Mouse (Mus musculus) ovary, adult 18-20 months (tissue): ENCODE data around the gene Rora.
A peak's percentile ranks its signal among the peaks of the same experiment; 100 is the strongest.

ENCODE experiments used
- DNase-seq: peaks from one replicate; pipeline ENCODE4 v3.0.0; 2022; ENCODE audit warnings: low spot score, mixed read lengths

The Rora gene

DNA sequence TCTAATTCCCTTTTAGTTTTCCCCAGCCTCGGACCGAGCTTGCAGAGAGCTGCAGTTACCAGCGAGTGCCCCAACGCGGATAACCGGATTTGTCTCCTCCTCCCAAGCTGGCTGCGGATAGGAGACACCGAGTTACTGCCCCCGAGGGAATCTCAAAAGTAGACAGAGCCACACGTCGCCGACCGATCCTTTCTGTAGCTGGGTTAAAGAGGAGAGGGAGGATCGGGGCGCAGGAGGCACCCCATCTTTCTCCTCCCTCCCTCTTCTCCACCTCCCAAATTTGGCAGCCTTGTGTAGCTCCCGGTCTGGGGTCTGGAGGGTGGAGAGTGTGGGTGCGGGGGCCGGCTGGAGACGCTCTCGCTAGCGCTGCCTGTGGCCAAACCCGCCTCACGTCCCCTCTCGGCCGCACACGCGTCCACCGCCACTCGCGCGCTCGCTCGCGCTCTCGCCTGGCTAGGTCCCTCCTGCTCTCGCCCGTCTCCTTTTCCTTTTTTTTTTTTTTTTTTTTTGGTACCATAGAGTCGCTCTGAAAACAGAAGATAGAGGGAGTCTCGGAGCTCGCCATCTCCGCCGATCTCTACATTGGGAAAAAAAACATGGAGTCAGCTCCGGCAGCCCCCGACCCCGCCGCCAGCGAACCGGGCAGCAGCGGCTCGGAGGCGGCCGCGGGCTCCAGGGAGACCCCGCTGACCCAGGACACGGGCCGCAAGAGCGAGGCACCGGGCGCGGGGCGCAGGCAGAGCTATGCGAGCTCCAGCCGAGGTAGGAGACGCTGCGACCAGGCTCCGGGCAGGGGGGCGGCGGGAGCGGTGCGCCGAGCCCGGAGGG lies at the start of gene Rora:
TSS of gene Rora (plus strand) at position 576 of the 828 bp plus-strand sequence.
- peak; percentile 41 for DNase-seq

DNA sequence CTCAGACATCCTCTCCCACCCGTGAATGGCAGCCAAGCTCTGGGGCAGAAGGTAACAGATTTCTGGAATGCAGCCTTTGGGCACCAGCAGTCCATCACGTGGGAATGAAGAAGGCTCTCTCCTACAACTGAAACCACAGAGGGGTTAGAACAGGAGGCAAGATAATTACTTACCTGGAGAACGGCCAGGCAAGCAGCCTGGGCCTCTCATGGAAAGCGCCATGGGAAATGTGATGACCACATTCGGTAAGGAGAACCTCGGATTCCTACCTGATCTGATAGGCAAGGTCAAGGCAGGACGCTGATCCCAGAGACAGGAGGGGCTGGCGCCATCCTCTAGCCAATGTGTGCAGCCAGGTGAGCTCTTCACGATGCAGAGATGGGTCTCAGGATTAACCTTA lies 39.6 kb upstream of the Rora start:
- no peak for DNase-seq

DNA sequence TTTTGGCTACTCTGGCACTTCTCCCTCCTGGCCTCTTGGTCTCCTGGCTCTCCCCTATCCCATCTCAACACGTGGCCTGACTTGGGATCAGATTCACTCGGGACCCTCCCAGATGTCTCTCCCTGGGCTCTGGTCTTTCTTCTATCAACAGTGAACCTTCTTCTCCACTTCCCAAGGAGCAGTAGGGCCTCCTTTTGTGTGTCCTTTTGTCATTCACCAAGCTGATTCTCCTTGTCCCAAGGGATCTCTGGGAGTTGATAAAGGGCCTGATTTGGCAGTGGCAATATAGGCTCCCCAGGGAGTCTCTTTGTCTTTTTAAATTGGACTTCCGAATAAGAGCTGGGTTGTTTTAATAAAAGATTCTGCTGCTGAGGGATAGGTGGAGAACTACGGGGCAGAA lies 36.5 kb upstream of the Rora start:
- DNase-seq, result no peak

DNA sequence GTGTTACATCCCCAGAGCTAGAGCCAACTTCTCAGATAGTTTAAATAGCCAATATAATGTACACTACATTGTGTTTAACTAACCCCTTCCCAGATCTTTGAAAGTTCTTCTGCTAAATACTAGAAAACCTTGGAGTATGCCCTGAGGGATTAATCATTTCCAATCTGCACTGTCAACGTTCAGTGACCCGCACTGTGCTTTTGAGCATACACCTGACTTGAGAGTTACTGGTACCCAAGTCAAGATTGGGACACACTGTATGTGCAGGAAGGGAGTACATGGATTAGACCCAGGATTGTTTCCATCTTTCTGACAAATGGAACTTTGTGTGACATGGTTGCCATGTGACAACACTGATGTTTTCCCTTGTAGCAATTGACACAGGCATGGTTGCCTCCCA lies 33.5 kb upstream of the Rora start:
- no peak for DNase-seq

DNA sequence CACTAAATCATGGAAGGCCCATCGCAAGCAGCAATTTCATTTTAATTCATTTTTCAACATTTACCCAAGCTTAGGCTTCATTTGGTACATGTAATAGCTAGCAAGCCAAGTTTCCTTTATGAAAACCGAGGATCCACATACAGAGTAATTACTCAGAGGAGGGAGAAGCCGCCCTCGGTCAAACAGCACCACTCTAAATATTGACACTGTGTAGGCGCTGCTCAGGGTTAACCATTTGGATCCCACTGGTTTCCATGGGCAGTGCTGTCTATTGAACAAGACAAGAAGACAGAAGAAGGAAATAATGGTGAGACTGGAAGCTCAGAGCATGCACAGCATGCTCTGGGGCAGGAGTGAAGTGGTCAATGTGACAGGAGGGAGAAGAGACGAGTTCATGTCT lies 33.1 kb upstream of the Rora start:
- DNase-seq, result no peak

DNA sequence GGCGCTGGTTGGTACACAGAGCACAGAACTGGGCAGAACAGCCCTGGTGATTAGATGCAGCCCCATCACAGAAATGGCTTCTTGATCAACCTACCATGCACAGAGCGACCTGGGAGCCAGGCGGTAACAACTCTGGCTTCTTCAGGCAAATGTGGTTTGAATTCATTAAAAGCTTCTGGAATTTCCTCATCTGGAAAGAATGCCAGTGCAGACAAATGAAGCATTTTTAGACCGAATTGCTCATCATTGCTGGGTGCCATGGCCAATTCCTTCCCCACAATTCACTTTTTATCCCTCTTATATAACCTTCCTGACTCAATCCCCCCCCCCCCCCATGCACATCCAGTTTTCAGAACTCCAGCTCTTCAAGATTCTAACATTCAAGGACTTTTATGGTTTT lies 28.6 kb upstream of the Rora start:
- DNase-seq, result no peak

DNA sequence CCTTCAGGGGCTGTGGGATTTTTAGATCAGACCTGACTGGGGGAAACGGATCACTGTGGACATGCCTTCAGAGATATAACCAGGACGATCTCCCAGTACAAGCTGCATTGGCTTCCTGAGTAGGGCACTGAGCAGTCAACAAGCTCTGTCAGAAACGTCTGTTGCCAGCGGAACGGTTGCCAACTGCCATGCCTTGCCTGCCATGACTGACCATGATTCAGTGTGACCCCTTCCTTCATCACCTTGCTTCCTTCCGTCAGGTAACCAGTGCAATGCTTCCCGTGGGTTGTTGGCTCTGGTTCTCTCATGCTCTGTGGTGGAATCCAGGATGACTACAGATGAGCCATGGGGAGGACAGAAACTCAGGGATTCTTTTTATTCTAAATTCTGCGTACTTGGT lies 16.3 kb upstream of the Rora start:
- DNase-seq, result no peak

DNA sequence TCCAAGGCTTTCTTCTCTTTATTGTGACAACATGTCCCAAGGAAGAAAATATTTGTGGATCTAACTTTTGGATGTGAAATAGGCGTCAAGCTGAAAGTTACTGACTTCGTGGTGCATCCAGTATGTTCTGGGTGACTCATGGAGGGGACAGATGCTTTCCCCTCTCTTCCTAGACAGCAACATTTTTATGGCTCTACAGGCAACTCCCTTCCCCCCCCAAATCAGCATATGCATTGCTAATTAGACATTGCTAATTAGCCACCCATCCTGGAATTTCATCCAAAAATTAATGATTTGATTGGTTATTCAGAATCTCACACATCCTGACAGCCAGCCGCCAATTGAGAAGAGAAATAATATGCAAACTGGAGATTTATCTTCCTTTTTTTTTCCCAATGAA lies 12.5 kb upstream of the Rora start:
- DNase-seq, result no peak

DNA sequence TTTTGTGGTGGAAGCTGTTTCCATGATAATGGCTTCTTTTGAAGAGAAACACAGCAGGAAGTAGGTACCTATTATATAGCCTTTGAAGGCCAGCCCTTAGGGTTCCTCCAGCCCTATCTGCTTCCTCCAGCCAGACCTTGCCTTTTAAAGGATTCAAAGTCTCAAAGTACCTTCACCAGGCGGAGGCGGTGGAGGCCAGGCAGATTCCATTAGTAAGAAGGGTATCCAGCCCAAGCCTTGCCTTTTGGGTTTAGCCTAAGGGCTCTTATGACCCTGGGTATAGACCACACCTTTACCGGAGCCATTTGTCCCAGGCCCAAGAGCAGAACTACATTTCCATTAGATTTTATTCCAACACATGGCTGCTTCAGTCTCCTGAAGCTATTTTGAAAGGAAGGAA lies 5.5 kb upstream of the Rora start:
- DNase-seq, result no peak

DNA sequence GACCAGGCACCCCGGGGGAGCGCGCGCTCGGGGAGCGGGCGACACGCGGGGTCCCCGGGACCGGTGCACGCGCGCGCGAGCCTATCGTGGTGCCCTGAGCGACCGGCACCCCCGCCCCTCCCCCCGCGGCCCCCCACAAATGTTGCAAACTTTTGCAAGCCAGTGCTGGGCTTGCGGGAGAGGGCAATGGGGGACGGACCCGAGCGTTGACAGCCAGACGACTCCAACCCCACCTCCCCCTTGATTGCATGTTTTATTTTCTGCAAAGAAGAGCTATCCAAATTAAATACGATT lies 400 bp downstream of the Rora start:
- DNase-seq, result no peak

DNA sequence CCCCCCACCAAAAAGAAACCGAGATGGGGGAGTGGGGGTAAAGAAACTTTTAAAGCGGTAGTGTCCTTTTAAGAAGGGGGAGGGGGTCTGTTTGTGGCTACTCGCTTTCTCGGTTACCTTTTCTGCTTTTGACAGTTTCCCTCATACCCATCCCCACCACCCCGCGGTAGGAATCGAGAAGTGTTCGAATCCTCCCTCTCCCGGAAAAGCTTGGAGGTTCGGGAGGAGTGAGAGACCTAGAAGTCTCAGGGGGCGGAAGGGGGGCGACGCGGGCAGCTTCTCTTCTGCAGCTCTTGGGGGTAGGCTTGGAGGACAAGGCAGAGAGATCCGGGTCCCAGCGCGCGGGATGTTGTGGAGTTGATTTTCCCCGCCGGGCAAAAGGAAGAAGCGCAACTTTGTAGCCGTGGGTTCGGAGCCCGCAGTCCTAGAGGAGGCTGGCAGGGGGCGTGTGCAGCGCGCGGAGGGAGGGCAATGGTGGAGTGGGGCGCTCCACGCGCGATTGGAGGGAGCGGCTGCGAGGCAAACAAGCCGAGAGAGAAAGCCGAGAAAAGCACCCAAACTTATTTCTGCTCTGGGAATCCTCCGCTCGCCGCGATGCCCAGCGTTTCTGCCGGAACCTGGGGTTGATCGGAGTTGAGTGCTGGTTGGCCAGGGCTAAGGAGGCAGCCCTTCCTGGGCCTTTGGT lies 889 bp downstream of the Rora start:
- DNase-seq, result no peak

DNA sequence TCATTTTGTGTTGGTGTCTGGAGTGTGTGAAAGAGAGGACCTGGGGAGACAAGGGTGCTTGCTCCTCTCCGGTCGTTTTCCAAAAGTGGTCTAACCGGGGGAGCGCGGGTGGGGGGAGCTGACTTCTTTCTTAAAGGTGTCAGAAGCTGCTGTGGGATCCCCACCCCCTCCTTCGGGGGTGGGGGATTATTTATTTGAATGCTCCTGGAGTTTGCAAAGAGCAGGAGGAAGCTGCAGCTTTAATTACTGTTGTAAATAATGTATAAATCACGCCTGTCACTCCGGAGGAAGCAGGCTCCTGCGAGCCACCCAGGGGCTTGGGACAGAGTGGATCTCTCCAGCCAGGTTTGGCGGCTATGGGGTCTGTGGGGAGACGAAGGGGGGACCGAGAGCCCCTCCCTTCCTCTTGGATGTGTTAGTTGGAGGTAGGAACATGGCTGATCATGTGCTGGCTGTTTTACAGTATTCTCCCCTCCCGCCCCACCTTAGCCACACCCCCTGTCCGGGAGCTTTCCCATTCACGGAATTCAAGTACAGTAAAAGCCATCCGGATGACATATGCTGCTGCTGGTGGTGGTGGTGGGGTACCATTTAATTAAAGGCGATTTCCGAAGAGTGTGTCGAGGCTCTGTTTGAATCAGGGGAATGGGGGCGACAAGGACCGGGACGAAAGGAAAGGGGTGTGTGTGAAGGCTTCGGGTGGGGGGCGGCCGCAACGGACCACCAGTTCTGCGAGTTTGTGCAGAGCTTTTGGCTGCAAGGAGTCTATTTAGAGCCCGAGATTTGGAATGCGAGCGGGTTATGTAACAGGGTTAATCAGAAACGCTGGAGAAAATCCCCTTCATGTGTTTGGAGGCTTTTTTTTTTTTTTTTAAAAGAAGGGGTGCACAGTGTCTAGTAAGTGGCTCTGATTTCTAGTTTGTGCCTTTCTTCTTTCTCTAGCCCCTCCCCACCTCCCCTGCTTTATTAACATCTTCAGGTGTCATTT lies 1.7 kb downstream of the Rora start:
- peak; percentile 38 for DNase-seq

DNA sequence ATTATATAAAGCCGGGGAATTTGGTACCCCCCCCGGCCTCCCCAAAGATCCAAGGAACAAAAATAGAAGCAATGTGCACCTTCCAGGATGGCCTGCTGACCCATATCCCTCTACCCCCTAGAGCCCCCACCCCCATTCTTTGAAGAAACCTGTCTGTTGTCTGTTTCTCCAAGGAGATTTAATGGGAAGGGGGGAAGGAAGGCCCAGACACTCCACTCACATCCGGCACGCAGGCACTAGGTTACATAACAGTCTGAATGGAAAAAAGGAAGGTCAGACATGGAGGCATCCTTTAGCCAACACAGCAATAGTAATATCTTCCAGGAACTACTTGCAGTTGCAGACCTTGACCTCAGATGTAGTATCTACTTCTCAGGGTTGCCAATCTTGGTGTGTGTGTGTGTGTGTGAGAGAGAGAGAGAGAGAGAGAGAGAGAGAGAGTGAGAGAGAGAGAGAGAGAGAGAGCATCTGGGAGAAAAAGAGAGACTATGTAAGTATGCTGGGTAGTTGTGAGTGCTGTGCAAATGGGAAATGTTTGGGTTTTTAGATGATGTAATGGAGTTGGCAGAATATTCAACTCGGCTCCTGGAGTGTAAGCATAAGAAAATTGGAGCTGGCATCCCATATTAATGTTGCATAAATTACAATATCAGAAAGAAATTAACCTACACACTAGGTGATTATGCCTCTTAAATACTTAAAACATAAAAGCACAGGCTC lies 2.6 kb downstream of the Rora start:
- DNase-seq, result no peak

DNA sequence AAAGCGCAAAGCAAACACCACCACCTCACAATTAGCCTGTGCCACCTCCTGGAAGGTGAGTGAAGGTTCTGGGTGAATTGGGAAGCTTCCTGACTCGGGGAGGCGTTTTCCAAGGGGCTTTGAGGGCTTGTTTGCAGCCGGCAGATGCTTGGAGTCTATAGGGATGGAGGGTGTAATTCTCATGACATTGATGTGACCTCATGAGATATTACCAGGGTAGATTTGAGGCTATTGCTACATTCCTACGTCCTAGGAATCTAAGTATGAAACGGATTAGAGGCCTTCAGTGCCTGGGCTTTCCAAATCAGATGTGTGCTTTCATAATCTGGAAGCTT lies 3.2 kb downstream of the Rora start:
- DNase-seq, result no peak

DNA sequence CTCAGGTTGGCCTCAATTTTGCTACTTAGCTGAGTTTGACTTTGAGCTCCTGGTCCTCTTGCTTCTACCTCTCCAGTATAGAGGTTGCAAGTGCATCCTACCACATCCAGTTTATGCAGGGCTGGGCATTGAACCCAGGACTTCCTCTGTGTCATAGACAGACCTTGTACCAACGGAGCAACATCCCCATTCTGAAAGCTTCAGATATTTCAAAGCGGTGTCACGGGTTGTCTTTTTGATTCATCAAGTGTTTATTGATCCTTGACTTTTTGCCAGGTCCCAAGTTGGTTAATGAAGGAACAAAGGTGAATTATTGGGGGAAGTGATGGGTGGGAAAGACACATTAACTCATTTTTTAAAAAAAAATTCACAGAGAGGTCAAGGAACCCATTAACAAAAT lies 17.1 kb downstream of the Rora start:
- DNase-seq, result no peak

DNA sequence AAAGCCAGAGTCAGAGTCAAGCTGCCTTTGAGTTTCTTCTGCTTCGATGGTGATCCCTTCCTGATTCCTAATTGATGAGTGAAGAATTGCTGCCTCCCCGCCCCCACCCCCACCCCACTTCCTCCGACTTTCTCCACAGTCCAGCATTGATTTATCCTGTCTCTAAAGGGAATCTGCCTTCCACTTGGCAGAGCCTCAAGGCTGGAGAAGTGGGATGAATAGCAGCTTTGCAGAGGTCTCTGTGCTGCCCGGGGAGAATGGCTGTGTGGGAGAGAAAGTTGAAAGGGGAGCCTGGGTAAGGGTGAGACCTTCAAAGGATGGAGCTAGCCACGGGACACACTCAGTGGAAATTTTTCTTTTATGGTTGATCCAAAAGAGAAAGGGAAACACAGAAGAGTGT lies 18.9 kb downstream of the Rora start:
- DNase-seq, result no peak

DNA sequence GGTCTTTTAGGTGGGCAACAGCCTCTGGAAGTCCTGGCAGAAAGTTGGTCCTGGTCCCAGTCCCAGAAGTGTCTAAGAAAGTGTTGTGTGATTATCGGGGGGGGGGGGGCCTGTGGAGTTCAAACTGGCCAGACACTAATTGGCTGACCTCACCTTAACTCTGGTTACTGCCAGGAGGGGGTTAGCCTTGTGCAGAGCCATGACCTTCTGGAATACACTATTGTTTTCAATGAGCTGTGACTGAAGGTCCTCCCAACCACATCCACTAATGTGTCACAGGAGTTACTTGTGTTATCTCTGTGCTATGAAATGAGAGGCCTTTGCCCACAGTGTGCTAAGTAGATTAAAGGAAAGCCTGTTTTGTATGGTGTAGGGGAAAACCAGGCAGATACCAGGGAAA lies 19.6 kb downstream of the Rora start:
- no peak for DNase-seq

DNA sequence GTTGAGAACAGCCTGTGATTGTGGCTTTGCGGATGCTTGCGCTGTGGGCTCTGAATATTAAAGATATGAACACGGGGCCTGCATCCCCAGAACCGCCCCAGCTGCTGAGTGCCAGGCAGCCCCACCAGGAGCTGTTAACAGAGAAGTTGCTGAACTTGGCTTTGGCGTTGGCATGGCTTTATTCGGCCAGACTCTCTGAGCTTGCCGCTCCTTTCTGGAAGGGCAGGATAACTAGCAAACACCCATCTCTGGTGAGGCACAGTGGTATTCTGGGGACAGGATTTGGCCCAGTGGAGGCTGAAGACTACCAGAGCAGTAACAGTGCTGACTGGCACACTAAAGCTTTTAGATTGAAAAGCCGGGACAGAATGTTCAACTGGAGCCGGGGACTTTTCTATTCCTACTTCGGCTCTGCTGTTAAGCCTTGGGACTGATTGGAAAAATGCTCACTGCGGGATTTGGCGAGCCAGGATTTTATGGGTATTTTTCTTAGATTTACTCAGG lies 26.3 kb downstream of the Rora start:
- no peak for DNase-seq

DNA sequence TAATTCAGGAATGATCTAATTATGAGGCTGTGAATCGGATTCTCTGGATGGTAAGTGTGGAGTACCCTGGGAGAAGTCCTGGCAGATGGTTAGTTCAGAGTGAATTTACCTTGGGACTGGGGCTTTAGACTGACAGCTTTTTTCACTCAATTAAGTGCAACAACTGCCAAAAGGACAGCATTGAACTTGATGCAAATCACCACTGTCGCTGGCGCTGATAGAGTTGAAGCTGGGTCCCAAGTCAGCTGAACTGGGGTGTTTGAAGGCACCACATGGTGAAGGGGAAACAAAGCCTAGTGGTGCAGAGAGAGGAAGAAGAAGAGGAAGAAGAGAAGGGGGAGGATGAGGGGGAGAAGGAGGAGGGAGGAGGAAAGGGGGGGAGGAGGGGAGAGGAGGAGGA lies 30.4 kb downstream of the Rora start:
- no peak for DNase-seq

DNA sequence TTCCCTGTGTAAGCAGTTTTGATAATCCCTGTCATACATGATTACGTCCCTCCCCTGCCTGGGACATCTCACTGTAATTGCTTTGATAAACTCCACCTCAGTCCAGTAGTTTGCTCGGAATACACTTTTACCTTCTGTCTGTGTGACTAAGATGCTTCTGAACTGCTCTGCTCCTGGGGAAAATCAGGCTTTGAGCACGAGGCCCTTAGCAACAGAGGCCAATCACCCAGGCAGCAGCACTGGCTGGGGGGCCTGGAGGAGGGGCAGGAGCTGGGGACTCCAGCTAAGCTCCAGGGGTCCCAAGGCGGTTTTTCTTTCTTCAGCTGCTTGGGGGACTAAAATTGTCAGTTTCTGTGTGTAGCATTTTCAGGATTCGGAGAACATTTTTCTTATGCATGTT lies 32.0 kb downstream of the Rora start:
- DNase-seq, result no peak

DNA sequence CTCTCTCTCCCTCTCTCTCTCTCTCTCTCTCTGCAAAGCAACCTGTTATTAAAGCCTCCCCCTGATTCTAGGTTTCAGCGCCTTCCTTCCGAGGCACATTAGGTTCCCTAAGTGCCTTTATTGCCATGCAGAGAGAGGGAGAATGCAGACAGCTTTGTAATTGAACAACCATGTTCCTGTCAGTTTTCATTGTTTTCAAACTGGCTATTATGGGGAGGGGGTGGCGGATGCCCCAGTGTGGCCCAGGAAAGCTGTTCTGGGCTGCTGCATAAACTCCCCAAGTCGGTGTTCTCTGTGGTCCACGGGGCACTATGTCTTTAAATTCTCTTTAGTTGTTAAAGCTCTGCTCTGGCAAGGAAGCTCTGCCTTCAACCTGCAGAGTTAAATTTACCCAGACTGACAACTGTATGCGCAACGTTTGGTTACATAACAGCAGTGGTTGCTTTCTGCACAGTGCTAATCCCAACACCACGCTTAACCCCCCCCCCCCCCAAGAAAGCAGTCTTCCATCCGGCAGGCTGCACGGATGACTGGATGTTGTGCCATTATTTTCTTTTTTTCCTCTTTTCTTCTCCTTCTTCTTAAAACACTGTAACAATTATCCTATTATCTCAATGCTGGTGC lies 33.8 kb downstream of the Rora start:
- DNase-seq, result no peak

DNA sequence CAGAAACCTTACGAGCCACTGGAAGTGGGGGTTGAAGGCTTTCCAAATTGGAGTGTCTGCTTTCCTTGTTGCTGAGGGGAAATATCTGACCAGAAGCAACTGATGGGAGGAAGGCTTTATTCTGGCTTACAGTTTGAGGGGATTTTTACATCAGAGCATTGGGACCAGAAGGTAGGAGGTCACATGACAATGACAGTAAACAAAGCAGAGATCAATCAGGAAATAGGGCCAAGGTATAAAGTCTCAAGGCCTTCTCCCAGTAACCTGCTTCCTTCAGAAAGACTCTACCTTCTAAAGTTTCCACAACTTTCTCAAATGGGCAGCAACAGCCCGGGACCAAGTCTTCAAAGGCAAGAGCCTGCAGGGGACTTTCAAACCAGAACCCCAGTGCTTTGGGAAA lies 34.6 kb downstream of the Rora start:
- DNase-seq, result no peak
